Mouse (Mus musculus) retina, postnatal 1 day (tissue): Measurements from ENCODE around the gene Sez6l.

Experiments used
- DNase-seq: peaks from one replicate; pipeline ENCODE4 v3.0.0-alpha.2; 2012

Gene Sez6l

DNA sequence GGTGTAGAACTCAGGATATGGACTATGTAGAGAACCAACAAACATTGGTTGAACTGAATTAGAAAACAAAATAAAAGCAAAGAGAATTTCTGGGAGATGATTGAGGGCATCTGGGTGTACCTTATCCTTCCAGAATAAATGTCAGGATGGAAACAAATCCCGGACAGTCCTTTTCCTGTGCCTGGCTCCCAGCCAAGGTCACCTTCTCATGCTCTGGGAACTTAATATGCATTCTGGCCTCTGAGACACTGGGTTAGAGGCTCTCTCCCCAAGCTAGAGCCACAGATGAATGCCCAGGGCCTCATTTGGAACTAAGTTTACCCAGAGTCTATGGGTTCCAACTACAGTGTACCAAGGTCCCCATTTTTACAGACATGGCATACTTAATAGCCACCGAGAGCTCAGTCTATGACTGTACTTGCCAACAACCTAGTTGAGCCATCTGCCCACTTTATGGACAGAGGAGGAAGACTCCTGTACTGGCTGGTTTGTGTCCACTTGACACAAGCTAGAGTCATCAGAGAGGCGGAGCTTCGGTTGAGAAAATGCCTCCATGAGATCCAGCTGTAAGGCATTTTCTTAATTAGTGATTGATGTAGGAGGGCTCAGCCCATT is 7.3 kb upstream of the Sez6l start:
- no peak for DNase-seq

DNA sequence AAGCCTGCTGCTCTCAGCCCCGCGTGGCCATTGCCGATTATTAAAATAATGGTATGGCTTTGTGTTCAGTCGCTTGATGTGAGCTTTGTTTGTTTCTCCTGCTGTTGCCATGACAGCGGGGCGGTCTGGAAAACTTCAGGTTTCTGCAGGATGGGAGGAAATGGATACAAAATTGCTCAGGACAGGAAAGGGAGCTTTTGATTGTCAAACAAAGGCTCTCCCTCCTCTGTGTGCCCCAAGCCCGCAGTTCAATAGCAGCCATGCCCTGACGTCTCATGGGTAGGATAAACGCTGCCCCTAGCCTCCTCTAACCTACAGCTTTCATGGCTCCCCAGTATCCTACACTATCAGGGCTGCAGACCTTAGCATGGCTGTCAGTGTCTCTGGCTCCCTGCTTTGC is 6.3 kb upstream of the Sez6l start:
- DNase-seq = peak; percentile 49

DNA sequence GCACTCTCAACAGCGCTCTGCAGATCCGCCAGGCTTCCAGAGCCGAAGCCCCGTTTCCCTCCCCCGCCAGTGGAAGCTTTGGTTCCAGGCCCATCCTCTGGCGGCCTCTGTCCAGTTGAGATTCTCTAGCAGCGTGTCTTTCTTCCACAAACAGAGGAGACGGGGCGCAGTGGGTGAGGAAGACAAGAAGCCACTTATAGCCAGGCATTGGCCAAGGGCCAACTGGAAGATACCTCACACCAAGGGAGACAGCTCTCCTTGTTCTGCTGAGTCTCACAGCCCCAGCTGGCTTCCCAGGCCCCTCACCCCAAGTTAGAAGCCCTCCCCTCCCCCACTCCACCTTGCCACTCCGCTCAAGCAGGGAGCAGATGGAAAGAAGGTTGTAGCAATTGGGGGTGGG is 765 bp upstream of the Sez6l start:
- peak; percentile 66 for DNase-seq

DNA sequence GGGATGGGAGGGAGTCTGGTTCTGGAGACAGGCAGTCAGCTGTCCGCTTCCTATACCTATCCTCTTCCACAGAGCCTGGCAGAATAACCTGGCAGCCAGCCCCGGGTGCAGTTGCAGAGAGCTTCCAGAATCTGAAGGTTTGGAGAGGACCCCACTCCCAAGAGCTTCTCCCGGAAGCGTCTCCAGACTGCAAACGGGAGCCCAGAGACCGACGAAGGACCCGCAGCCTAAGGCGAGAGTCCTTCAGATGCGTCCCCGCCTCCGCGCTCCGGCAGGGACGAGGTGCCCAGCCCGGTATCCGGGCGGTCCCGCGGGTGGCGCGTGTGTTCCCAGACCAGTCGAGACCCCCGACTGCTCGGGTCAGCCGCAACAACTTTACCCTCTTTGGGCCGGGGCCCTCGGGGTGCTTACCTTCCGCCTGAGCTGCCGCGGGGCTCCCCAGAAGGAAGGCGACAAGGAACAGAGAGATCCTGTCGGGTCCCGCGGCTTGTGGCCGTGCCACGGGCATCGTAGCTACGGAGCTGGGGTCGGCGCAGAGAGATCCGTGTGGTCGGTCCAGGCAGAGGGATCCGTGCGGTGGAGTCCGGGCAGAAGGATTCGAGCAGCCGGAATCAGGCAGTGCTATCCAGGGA is 508 bp downstream of the Sez6l start:
- no peak for DNase-seq

DNA sequence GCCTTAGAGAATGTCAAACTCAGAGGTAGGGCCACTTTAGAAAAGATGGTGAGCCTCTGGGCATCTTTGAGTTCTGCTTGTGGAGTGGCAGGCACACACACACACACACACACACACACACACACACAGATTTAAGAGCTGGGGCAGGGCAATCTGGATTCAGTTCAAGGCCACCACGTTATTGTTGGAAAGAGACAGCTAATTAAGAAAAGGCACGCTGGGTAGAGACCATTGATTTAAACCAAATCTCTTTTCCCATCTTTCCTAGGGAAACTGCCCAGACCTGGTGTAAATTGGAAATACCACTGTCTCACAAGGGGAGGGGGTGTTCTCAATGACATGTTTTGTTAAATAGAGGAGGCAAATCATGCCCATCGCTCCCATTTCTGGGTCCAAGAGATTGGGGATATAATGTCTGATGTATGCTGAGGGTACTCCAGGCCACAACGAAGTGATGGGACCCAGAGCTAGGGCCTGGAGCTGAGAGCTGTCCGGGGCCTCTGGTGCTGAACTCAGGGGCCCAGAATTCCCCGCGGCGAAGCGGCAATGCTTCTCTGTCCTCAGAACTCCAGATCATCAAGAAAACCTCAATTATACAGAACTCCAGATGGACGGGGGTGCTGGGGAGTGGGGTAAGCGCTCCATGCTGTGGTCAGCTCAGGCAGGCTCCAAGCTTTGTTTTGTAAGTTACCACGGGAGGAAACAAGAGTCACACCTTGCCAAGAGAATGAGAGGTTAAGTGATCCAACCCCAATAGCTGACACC is 1.7 kb downstream of the Sez6l start:
- peak; percentile 58 for DNase-seq

DNA sequence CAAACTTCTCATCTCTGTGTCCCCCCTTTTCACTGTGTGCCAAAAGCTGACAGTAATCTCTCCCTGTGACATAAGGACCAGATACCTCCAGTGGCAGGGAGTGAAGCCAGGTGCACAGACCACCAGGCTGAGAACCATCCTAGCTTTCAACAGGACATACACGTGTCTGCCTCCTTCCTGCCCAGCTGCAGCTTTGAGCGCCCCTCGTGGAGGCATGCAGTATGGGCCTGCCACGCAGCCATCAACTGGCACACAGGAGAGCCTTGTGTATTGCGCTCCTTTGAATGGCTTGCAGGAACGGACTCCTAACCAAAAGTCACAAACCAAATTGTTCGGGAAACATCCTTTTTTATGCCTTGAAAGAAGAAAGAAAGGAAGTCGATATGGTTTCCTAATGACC is 3.1 kb downstream of the Sez6l start:
- DNase-seq = peak; percentile 80

DNA sequence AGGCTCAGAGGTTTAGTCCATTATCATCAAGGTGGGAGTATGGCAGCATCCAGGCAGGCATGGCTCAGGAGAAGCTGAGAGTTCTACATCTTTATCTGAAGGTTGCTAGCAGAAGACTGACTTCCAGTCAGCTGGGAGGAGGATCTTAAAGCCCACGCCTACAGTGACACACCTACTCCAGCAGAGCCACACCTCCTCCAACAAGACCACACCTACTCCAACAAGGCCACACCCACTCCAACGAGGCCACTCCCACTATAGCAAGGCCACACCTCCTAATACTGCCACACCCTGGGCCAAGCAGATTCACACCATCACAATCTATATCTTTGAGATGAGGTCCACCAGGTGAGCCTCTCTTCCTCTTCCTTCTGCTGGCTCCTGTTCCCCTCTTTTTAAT is 4.8 kb downstream of the Sez6l start:
- no peak for DNase-seq

DNA sequence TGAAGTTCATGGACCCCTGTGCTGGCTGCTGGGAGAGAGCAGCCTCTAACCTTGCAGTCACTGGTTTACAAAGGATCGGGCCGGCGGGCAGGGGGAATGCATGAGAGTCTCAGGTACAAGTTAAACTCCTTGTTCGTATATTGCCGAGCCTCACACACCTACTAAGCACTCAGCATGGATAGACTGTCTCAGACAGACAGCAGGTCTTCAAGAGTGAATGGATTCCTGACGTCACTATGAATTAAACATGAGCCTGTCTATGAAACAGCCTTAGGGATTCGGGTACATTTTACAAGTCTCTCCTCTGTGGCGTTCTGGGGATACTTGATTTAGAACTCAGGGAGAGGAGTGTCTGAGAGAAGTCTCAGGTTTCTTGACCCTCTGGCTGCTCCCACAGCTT is 11.5 kb downstream of the Sez6l start:
- DNase-seq = no peak

DNA sequence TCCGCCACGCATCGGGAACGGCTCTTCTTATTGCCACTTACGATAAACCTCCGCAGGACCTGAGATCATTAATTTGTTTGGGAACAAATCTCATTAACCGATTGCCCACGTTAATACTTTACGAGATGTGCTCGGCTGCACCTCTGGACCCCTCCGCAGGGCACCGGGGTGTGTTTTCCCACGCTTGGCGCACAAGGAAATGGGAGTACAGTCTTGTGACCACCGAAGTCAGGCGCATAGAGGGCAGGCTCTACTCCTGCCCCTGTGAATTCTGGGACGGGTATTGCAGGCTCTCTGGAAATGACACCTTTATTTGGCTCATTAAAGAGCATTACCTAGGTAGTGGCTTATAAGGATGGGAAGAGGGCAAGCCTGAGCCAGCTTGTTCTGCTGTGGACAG is 11.9 kb downstream of the Sez6l start:
- no peak for DNase-seq

DNA sequence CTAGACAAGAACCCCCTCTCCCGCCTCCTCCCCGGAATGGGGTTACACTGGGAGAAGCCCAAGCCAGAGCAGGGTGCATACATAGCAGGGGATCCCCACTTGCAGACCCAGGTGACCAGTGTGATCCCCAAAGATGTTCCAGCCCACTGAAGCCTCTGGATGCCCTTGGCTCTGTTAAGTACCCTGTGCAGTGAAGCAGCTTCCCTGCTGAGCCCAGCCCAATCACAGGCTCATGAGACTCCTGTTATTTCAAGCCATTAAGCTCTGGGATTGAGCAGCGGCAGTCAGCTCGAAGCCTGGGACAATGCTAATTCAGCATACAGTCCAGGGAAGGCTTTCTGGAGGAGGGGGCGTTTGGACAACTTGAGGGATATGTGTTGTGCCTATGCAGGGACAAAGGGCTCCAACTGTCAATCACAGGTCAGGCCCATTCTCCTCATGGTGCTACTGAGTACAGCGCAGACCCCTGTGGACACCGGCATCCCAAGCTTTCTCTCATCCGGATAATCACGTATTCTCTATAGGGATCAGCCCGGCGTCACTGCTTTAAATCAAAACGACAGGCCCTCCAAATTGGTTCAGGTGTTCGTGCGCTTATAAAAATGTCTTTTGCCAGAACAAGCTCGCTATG is 16.0 kb downstream of the Sez6l start:
- peak; percentile 48 for DNase-seq

DNA sequence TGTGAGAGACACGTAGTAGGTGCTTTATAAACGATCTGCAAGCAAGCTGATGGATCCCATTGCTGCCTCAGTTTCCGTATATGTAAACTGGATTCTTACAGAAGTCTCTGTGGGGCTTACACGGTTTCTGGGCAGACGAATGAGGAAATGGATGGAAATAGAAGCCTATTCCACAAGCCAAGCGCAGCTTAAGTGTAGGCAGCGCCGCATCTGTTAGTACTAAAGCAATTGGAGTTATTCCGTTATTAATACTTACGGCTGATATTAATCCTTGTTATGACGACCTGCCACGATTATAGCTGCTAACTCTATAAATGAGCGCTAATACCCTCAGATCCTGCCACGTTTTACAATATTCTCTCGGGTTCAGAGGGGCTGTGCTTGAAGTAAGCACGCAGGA is 16.8 kb downstream of the Sez6l start:
- no peak for DNase-seq

DNA sequence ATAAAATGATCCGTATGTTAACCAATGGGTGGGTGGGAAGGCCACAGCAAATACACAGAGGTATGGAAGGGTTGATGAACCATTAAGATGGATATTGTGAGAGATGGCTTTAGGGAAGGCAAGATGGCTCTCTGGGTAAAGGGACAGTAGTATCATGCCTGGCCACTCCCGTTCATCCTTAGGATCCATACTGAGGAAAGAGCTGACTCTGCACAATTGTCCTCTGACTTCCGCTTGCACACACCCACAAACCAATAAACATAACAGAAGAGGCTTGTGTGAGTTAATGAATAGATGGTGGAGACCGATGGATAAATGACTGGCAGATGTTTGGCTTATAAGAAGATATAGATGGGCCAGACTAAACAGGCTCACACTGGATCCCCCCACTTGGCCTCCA is 19.6 kb downstream of the Sez6l start:
- no peak for DNase-seq

DNA sequence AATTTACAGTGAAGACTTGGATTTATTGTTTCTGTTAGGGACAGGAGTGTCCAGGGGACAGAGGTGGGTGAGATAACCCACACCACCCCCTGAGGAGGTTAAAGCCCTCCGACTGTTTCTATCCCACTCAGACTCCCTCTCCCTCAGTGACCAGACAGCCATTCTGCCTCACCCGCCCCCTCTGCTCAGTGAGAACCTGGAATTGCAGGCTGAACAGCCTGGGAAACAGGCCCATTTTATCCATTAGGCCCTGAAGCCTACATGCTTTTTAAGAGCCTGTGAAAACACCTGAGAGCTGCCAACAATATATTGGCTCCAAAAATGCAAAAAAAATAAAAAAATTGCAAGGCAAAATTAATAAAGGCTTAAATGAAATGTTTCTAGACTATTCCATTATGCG is 20.3 kb downstream of the Sez6l start:
- DNase-seq = no peak

DNA sequence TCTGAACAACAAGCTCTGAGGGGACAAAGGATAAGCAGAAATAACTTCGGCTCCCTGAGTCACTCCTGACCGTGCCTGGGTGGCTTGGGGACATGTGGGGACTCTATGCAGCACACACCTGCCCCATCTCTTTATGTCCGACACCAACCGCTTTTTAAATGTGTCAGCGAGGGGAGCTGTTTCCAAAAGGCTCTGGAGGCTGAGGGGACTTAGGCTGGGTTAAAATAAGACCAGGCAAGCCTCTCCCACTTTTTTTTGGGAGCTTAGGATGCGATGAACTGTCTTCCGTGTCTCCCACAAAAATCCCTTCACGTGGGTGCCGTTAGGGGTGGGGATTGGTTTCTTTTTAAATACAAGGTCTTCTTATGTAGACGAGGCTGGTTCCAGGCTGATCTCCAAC is 22.5 kb downstream of the Sez6l start:
- no peak for DNase-seq

DNA sequence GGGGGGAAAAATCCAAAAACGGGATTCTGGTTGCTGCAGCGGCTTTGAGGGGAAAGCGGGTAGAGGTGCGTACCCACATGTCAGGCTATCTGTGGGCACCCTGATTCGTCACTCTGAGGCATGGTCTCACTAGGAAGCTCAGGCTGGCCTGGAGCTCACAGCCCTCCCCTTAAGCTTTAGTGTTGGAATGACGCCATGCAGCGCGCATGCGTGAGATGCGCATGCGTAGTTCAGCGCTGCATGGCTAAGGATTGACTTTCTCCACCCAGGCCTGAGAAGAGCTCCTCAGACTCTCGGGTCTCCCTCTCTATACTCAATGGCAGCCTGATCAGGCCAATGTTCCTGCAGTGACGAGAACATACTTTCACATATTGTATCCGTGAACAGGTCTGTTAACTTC is 24.2 kb downstream of the Sez6l start:
- DNase-seq = no peak

DNA sequence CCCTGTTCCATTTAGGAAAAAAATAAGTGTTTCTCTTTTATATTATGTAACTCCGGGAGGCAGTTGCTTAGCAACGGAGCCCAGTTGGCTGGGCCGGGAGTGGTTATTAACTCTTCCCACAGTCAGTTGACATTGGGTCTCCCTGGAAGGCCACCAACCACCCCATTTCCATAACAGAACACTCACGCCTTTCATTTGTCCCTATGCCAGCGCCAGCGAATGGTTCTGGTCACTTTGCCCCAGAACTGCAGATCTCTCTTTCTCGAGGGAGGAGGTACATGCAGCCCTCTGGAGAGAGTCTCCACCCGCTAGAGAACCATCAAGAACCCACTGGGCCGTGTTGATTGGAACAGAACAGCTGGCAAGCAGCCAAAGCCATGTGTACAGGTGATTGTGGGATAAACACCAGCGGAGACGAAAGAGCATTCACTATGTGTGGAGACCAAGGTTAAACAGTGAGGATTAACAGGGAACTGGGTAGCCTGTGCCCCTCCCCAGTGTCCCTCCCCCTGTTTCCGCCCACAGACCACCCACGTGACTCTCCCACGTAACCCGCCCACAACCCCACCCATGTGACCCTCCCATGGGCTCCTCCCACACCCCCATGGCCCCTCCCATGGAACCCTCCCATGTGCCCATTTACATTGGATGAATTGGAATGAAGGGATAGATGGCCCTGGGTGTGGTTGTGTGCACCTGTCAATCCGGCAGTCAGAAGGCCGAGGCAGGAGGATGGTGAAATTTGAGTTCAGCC is 24.8 kb downstream of the Sez6l start:
- no peak for DNase-seq

DNA sequence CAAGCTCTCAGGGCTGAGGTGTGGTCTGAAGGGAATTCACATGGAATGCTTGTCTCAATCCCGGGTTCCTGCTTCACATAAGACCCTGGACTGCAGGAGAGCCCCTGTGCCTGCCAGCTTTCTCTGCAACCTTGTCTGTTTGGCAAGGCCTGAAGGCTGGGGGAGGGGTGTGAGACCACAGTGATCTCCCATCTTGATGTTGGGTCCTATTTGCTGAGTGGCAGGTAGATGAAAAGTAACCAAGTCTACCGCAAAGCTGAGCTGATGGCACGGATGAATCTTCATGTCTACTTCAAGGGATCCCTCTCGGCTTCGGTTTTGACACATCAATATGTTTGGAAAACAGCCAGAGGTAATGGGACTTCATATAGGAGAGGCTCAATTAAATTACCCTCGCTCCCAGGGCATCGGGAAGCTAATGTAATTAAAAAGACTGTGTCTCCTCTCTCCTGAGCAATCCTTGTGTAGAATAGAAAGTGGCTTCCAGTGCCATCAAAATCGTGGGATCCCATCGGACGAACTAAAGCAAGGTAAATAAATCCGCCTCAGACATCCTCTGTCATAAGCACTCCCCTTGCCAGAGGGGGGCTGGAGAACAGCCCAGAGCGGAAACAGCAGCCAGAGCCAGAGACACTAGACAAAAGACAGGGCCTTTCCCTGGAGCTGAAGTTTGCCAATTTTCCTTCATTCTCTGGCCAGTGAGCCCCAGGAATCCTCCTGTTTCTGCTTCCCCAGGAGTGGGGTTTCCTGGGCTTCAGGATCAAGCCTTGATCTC is 28.0 kb downstream of the Sez6l start:
- no peak for DNase-seq

DNA sequence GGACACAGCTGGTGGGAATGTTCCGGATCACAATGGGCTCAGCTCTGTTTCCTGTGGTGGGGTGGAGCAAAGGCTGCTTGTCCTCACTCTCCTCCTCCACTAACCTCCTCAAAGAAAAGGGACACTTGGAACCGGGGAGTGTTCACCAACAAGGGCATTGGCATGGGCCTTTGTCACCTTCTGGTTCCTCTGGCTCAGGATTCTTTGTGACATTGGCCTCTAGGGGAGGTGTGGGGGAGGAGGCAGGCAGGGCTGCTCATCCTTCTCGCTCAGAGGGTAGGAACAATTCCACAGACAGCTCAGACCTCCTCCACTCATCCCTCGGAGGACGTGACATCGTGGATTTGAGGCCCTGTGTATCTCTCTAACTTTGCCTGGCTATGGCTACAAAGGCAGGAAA is 30.2 kb downstream of the Sez6l start:
- no peak for DNase-seq

DNA sequence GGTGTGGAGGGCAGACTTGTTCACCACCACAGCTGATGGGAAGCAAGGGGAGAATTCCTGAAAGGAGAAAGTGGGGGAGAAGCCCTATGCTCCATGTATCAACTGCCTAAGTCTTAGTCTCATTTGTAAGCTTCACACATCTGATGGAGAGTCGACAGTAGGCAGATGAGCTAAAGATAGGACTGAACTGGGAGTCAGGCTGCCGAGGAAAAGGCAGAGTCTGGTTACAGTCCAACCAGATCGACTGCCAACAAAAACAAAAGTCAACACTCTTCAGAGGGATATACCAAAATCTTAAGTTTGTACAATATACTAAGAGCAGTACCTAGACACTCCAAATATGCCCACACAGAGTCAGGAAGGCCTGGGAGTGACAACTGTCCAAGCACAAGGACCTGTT is 38.7 kb downstream of the Sez6l start:
- DNase-seq = no peak

DNA sequence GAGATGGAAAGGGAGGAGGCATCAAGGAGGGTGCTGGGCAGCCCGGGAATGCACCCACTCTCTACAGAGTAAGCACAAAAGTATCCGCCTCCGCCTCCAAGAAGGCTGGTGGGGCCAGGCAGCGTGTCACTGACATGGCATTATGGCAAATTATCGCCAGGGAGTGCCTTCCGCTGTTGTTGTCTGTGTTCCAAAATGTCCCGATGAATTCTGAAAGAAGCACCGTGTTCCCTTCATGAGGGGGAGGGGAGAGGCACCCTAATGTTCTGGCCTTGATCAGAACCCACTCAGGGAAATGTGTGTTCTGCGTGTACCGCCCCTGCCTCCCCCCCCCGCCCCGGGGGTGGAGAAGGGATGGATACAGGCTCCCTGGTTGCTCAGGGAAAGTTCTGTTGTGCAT is 41.1 kb downstream of the Sez6l start:
- DNase-seq = no peak

DNA sequence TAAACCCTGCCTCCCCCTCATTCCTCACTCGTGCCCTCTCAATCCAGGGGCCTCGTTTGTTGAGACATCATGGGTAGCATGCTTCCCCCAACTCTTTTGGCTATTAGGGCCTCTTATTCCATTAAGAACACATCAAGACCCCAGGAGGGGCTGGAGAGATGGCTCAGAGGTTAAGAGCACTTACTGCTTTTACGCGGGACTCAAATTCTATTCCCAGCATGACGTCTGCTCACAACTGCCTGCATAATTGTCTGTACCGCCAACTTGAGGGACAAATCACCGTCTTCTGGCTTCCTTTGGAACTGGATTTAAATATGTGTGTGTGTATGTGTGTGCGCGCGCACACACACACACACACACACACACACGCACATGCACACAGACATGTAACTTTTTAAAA is 42.8 kb downstream of the Sez6l start:
- no peak for DNase-seq

DNA sequence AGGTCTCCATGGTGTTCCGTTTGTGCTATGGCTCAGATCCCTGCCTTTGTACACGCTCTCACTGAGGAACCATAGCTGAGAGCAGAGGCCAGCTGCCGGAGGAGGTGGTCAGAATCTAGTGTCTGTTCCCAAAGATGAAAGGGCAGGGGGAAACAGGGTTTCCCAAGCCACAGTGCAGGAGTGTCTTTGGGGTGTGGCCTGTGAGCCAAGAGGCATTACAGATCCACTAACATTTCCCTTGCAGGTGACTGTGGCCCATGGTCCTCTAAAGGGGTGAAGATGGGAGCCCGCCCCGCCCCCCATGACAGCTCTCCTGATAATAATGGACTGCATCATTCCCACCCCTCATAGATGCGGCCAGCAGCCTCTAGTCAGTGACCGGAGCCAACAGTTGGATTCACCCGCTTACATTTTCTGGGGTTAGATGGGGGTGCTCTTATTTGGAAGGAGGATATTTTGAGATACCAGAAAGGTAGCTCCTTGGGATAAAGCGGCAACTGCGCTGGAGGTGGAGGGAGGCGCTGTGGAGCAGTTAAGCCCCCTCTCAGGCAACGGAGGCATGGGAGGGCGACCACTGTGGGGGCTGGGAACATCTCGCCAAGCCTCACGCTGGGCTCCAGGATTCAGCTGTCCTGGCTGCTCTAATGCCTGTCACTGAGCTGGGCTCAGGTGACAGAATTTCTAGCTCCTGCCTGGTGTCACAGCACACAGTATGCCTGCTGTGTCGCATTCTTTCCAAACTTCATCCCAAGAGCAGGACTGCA is 43.5 kb downstream of the Sez6l start:
- no peak for DNase-seq
